Mouse (Mus musculus): ENCODE measurements at regions not wholly inside any gene's neighbourhood (a gene's known extent, or its start where the extent isn't known, plus 50 kb on each side); places are given as distances from the start of the nearest gene placed in this dataset.

GRCm38 (mm10) chr7:145019137-145019536, 79.4 kb upstream of the Ccnd1 start:
- TF ChIP-seq MAFK (IDR thresholded peaks at IDR 0.05; ENCODE audit: insufficient read depth, low read depth, low read length) (no peak), CHD2 (IDR thresholded peaks at IDR 0.05; ENCODE audit: low read depth, low read length) (no peak)
